Mouse (Mus musculus) MN1 (cell line): ENCODE data around the gene Ptpn7.

Source experiments
- DNase-seq: peaks from one replicate; pipeline ENCODE4 v3.0.0-alpha.2; 2016; ENCODE audit warnings: low spot score

Ptpn7 gene

DNA sequence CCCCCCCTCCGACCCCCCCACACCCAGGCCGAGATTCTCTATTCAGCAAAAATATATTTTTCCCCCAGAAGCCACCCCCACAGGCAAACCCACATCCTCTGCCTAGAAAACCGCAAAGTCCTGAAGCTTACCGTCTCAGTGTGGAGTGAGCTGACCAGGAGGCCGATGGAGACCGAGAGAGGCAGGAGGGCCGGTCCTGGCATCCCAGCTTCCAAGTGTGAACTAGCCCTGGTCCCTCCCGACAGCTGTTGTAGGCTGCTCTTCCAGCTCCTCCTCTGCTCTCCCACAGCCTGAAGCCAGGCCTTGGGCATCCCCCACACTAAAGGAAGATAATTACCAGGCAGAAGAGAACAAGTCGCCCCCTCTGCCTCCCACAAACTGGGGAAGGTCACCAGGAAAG lies 3.5 kb upstream of the Ptpn7 start:
- DNase-seq = no peak

DNA sequence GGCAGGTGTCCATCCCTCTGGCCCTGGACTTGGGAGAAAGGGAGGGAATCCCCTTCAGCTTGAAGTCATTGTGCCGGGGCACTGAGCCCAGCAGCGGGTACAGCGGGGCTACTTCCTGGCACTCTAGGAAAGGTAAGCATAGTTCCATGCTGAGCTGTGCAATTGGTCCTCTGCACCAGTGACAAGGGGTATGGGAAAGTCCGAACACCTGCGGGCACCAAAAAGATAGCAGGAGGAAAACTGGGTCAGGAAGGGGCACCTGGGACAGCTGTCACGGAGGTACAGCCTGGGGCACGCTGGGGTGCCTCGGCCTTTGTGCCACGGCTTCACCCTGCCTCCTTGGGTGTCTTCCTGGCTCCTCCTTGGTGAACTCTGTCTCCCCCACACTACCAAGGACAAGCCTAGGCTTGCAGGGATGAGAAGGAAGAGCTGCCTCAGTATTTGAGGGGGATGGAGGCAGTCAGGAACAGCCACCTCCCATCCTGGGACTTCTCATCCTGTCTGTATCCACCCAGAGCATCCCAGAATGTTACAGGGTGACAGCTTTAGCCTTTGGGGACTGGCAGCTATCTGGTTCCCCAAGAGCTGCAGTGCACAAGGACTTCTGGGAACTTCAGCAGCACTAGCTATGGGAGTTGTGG lies 2.8 kb upstream of the Ptpn7 start:
- DNase-seq = no peak

DNA sequence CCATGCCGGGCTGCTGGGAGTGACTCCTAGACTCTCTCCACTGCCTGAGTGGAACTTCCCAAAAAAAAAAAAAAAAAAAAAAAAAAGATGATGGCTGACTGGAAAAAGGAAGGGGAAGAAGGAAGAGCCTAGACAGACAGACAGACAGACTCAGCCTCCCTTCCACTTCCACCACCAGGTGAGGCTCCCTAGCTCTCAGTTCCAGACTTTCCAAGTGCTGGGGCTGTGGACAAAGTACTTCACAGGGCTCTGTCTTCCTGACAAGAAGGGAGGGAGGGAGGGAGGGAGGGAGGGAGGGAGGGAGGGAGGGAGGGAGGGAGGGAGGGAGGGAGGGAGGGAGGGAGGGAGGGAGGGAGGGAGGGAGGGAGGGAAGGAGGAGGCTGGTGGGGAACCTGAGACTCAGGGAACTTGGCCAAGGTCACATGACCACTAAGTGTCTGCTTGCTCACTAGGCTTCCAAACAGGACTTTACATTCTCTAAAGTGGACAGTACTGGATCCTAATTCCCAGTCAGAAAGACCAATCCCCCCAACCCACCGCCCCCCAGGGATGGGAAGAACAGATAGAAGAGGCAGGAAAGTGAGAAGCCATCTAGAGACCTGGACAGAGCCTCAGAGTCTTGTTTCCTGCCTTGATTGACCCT lies 2.0 kb upstream of the Ptpn7 start:
- no peak for DNase-seq

DNA sequence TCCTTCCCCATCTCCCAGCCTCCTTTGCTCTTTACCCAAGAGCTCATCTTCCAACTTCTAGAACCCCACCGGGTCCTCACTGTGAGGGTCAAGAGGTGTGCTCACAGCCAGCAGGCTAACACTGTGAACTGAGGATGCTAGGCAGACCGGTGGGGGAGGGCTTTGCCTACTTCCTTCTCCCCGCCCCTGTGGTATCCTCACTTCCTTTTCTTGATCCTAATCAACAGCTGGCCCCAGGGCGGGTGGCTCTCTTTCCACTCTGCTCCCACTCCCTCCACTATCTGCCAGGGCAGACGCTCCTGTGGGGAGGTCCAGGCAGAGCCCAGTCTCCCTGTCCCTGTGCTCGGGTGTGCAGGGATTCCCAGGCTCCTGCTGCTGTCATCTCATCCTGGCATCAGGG lies 1.5 kb upstream of the Ptpn7 start:
- no peak for DNase-seq

DNA sequence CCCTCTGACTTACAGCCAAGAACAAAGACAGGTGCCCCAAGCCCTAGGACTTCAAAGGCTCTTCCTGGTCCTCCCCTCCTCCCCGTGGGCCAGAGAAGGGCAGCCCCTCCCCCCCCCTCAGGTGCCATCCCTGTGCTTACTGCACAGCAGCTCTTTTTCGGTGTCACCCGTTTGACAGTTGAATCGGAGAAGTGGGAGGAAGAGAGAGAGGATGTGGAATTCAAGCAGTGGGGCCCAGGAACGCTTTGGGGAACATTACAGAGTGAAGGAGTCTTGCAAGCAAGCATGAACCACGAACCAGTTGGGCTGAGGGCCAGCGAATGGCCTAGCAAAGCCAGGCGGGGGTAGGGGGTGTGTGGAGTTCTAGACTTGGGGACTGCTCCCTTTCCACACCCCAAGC lies 940 bp upstream of the Ptpn7 start:
- no peak for DNase-seq

DNA sequence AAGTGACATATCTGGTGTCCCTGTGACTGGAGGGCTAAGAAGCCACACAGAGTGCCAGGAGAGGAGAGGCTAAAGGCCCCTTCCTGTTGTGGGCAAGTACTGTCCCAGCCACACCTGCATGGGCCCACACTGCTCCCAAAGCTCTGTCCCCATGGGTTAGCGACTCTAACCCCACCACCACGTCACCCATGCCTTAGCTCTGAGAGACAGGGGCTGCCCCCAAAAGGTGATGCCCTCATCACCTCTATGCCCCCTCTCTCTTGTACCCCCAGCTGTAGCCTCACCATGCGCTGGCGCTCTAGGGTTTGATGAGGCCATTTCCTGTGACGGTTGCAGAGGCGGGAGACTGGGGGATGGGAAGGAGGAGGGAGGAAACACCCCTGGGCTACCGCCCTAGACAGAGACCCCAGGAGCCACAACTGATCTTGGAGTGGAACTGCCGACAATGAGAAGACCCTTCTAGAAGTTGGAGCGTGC lies 431 bp downstream of the Ptpn7 start:
- no peak for DNase-seq

DNA sequence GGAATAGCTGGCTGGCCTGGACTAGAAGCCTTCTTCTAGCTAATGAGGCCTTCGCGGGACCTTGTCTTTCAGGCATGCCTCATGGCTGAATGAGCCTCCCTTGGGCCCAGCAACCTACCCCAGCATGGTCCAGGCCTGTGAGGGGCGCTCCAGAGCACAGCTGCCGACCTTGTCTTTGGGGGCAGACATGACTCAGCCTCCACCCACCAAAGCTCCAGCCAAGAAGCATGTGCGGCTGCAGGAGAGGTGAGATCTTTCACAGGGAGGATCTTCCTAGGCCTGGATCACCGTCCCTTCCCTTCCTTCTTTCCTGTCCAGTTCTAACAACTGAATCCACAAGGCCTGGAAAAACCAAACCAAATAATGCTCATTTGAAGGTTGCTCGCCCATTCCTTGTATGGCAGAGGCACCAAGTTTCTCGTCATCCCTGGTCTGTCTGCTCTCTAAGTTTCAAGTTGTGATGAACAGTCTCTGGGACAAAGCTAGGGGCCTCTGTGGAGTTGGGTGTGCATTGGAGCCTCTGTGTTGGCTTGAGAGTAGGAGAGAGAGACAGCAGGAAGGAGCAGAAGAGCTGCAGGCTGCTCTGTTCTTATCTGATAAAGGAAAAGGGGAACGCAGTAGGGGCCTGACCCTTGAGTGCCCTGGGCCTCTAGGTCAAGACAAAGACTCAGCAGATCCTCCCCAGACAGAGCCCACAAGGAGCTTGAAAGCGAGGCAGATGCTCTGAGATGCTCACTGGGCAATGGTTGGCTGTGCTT lies 1.4 kb downstream of the Ptpn7 start:
- no peak for DNase-seq

DNA sequence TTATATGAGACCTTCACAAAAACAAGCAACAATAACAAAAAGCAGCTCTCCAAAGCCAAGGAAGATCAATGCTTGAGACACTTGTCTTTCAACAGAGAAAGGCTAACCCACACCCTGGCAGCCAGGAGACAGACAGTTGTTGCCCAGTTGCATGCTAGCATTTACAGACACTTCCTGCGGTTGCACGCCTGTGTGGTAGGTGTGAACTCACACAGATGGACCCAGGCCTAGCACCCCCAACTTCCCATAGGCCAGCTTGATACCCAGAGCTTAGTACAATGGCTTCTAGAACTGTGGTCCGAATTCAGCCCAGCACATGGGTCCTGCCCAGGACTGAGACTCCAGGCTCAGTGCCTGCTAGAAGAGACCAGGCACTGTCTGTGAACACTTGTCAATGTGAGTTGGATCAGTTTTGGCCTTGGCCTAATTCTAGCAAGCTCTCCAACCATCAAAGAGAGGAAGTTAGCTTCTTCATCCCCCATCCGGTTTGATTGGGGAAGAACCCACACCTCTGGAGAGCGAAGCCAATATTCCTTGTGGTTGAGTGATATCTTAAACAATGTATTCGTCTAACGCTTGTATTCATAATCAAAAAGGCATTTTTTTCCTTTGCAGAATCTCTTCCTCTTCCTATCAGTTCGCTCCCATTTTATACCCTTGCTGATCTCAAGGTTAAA lies 2.7 kb downstream of the Ptpn7 start:
- no peak for DNase-seq

DNA sequence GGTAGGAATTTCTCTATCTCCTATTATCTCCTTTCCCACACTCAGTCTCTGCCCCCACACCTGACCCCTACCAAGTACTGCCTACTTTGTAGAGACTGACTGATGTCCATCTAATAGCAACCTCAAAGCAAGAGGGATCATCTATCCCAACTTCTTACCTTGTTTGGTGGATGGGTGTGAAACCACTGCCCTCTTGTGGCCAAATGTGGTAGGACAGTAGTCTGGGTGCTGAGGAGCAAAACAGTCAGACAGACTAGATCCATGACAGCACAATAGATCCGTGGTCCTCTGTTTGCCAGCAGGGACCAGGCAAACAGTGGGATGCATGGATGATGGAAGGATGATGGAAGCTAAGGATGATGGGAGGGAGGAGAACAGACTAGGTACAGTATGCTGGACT lies 4.0 kb downstream of the Ptpn7 start:
- peak; percentile 79 for DNase-seq

DNA sequence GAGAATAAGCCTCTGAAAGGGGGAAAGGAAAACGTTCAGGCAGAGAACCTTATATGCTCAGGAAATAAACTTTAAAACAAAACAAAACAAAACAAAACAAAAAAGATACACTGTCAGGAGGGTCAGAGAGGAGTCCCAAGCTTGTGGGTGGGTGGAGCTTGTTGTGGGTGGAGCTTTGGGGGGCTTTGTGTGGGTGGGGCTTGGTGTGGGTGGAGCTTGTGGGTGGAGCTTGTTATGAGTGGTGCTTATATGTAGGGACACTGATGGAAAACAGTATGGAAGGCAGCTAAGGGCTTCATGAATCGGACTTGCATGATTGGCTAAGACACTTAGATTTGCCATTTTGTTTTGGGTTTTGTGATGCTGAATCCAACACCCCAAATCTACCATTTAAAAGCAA lies 7.4 kb downstream of the Ptpn7 start:
- no peak for DNase-seq

DNA sequence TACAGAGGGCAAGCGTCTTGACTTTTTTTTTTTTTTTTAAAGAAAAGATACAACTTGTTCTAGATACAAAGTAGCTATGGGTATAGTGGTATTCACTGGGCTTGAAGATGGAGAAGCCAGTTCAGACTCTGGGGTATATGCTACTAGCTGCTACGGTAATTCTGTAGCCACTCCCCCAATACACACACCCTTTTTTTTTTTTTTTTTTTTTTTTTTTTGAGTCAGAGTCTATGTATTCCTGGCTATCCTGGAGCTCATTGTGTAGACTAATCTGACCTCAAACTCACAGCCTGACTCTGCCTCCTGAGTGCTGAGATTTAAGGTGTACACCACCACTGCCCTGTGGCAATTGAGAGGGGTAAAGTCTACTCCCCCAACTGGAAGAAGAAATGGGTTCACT lies 10.0 kb downstream of the Ptpn7 start:
- DNase-seq = no peak

DNA sequence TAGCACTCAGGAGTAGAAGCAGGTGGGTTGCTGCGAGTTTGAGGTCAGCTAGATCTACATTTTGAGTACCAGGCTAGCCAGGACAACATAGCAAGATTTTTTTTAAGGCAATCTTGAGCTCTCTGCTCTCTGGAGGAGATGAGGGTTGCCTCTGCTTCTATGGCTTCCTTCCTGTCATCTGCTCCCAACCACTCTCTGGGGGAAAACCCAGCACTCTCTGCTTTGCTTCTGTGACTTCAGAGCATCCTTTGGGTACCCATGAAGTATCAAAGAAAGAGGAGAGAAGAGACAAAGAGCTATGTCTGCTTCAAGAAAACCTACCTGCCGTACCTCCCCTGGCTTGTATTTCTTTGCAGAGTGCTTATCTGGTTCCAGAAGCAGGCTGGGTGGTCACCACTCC lies 11.4 kb downstream of the Ptpn7 start:
- DNase-seq = no peak

DNA sequence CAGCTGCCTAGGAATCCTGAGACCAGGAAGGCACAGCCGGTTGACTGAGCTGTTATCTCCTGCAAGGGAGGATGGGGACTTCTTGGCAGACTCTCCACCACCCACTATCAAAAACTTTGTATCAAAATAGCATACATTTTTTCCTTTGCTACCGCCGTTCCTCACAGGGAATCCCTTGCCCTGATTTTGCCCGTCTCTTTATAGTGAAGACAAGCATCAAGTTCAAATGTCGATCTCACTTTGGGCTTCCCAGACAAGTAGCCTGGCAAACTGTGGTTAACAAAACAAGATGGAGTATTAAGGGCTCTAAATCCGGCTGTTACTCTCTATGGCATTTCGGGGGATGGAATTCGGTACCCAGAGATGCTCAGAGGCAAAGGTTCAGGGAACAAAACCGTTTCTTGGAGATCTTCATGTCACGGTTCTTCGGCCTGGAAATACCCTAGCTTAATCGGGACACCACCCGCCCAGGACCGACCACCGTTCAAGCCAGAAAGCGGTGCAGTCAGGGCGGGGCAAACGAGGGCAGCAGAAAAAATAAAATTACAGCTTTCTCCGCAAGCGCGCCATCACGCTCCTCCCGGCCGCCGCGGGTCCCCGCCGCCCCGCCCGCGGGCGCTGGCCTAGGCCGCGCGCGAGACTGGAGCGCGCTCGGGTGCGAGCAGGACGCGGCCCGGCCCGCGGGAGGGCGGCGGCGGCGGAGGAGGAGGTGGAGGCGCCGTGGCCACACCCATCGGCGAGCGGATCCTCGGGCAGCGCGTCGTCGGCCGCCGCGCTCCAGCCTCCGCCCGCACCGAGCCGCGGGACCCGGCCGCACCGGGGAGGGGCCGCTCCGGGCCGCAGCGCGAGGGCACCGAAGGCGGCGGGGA lies 13.8 kb downstream of the Ptpn7 start, which contains the start of gene Arl8a:
Gene Arl8a (plus strand): TSS at position 748 of the 869 bp plus-strand sequence.
- peak; percentile 87 for DNase-seq

DNA sequence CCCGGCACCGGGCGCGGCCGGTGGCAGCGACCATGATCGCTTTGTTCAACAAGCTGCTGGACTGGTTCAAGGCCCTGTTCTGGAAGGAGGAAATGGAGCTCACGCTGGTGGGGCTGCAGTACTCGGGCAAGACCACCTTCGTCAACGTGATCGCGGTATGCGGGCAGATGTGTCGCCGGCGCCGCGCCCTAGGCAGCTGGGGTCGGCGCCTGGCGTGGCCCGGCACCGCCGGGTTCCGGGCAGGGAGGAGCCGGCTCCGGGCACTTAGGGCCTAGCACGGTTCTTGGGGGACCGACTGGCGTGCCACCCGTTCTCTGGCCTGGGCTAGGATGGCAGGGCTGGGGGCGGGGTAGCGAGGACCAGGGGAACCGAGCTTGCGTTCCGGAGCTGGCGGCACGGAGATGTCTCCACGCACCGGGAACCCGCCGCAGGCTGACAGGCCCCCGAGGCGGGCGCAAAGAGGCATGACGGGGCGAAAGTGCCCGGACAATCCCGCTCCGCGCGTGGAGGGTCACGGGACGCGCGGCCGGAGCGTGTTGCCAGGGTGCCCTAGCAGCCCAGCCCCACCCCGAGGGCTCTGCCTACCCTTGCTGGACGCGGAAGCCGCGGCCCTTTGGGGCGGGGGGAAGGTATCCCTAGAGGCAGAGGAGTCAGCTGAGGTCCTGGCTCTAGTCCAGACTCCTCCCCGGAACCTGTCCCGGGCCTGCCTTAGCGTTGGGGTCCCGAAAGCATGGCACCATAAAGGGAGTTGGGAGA lies 14.6 kb downstream of the Ptpn7 start:
- peak; percentile 85 for DNase-seq

DNA sequence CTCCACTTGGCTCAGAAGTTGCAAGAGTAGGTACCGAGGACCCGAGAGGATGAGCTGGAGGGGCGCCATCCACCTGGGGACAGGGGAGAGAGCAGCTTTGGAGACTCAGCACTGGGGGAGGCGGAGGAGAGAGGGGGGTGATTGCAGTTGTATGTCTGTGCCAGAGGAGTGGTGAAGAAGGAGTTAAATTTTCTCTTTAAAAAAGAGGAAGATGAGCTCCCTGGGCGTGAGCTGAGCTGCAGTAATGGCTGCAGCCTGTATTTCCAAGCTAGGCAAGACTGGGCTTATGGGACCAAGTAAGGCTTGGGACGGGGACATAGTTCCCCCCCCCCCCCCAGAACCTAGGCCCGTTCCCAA lies 15.2 kb downstream of the Ptpn7 start:
- no peak for DNase-seq

DNA sequence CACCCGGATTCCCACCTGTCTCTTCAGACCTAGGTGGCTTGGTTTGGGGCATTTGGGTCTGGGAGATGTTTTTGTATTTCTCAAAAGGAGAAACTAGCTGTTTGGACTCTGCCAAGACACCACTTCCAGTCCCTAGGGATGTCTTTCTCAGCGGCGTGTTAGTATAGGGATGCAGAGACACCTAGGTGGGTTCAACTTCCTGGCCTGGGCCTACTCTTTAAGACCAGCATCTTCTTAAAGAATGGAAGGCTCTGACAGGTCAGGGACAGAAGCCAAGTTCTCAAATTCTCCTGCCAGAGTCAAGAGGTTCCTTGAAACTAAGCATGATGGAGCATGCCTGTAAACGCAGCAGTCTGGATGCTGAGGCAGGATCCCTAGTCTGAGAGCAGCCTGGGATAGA lies 16.0 kb downstream of the Ptpn7 start:
- no peak for DNase-seq

DNA sequence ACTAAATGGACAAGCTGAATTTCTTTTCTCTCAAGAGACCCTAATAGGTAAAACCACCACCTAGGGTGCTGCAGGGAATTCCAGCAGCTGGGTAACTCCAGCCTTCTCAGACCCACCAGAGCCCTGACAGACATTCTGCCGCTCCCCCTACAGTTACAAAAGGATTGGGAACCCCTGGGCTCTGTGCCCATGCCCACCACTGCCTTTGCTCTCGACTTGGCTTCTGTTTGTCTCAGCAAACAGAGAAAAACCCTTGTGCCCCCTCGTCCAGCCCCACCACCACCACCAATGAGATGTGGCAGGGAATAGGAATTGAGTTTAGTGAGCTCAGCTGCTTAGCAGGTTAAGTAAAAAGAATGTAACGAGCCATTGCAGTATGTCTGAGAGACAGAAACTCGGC lies 16.5 kb downstream of the Ptpn7 start:
- DNase-seq = no peak

DNA sequence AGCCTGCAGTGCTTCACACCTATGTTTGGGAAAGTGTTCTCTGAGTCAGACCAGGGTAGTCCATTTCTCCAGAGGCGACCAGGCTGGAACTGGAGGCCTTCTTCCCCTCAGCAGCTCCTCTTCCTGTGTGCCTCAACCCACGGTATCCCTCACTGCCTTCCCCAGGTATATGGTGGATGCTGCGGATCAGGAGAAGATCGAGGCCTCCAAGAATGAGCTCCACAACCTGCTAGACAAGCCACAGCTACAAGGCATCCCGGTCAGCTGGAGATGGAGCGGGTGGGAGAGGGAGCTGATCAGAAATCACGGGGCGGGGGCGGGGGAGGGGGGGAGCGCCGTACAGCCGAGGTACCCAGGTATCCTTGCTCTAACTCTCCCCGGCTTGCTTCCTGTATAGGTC lies 21.5 kb downstream of the Ptpn7 start:
- DNase-seq = no peak

DNA sequence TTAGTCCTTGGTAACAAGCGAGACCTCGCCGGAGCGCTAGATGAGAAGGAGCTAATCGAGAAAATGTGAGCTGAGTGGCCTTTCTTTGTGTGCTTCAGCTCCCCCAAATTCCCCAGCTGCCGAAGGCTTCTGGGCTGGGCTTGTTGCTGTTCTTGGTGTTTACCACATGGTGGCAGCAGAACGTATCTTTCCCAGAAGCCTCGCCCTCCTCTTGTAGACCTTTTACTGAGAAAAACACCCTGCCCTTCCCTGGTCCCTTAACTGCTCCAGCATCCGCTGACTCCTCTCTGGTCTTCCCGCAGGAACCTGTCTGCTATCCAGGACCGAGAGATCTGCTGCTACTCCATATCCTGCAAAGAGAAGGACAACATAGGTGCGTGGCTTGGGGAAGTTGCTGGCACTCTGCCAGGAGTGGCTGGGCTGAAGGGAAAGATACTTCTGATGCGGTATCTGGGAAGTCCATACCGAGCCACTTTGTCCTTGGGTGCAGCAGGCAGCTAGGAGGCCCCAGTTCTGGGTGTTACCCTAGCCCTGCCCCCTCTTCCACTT lies 22.0 kb downstream of the Ptpn7 start:
- DNase-seq = peak; percentile 90

DNA sequence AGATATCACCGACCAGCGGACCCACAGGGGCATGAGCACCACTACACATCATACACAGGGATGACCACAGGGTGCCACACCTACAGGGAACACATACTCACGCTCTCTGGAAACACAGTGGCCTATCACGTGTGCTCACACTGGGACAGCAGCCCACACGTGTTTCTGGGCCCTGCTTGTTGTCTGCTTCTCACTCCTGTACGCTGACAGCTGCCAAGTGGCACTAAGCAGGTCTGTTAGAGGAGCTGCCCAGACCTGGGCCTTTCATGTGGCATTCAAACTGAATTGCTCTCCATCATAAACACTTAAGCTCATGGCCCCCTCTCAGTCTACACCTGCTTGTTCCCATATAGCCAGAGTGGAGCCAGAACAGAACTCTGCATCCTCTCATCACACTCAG lies 23.8 kb downstream of the Ptpn7 start:
- DNase-seq = peak; percentile 34

DNA sequence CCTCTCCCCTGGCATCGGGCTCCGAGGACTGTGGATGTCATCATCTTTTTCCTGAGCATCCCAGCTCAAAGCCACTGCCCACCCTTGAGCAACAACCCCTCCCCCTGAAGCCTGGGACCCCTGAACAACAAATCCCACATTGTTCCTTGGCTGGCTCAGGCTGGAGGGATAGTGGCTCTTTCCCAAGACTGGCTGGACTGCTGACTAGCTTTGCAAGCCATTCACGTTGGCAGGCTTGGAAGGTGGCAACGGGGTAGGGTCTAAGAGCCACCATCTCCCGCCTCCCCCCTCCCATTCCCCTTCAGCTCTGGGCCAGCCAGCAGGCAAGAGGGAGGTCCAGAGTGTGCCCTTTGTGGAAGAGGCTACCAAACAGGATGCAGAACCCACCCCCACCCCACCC lies 26.1 kb downstream of the Ptpn7 start:
- no peak for DNase-seq
